Mouse (Mus musculus): Measurements from ENCODE around the gene Tgfb3.

DNA sequence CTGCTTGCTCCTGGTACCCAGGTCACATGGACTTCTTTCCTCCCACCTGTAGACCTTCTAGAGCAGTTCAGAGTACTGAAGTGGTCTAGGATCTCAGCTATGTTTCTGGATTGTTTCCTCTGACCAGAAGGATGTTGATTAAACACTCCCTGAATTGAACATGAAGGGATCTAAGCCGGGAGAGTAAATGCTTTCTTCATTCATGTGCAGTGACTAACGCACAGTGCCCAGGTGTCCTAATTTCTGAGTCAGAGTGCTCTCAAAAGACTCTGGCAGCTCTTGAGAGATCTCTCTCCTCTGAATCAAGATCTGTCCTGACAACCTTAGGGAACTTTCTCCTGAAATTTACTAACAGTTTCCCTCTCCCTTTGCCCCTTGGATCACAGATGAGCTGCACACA lies 66.6 kb downstream of the Tgfb3 start:
- TF ChIP-seq POLR2A (IDR thresholded peaks at IDR 0.05; ENCODE audit: low read depth, low read length) (no peak), CTCF (conservative IDR thresholded peaks at IDR 0.05; ENCODE audit: insufficient read depth, insufficient read length, low read depth, low read length) (no peak)
